Mouse (Mus musculus): ENCODE results near the gene Tsnaxip1. TPM values are rescaled to one million over a fixed set of nuclear protein-coding genes. Genes with fewer than 3 reads are reported as not detected.
A peak's percentile ranks its signal among the peaks of the same experiment; 100 is the strongest.

Tsnaxip1 gene
- polyA plus RNA-seq, 1 experiment from 2014 or later: not detected

DNA sequence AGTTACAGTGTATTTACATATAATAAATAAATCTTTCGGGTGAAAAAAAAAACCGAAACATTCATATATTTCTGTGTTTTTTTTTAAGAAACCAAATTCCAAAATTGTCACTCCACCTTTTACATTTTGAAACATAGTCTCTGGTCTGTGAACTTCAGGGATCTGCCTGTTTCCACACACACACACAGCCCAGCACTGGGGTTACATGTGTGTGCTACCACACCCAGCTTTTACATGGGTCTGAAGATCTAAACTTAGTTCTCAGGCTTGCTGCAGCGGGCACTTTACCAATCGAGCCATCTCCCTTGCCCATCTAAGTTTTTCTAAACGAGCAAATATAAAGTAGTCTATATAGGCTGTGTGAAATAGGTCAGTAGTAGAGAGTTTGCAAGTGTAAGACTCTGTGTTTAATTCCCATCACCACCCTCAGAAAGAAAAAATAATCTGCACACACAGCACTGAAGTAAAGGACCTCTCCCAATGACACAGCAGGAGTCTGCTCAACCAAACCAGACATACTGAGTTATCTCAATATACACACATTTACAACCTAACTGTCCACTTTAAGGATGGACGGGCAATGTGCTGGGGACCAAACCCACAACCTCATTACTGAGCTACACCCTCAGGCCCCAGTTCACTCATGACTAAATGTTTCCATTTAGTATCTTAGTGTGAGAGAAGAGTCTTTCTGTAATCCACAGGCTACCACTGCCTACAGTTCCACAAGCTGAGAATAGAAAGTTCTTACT lies 26.2 kb upstream of the Tsnaxip1 start:
- ATAC-seq (ENCODE audit: insufficient read depth, low FRiP score, low read depth): peak; percentile 91
- Histone ChIP-seq H3K36me3 (no peaks in the 10 kb centered on the region), H3K27me3 (replicated peaks) (no peaks in the 10 kb centered on the region), H3K4me2 (no peak overlapping the region), H3K27ac (no peak overlapping the region), H3K4me3 (replicated peaks) (no peak overlapping the region), H3K9me3 (no peaks in the 10 kb centered on the region), H3K4me1 (peaks cover 12% of the 10 kb centered on the region; the same call in 1 of the 2 replicates), H3K9ac (no peak overlapping the region)
- 85% methylated on average over 6 of the region's 6 CpGs for WGBS

DNA sequence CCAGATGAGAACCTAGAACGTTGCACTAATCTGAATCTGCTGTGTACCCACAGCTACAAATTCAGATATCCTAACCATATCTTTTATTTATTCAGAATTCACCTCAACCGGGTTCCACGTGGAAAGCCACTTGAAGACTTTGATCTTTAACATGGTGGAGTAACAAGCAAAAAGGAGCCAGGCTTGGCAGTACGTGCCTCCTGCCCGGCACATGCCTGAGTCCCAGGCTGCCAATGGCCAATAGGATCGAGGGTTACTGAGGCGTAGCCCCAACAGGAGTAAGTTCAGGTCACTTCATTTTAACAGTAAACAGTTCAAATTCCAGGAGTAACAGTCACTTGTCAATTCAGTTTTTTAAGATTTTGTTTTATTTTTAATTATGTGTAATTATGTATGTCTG lies 22.7 kb upstream of the Tsnaxip1 start:
- H3K9ac ChIP-seq: no peak overlapping the region
- no peaks in the 10 kb centered on the region for H3K27me3 ChIP-seq (replicated peaks)
- H3K36me3 ChIP-seq: 0 out of 2 replicates have a peak, but pooled peaks cover 3% of the 10 kb centered on the region
- no peaks in the 10 kb centered on the region for H3K9me3 ChIP-seq
- WGBS: 85% methylated on average over 7 of the region's 7 CpGs
- H3K4me3 ChIP-seq (replicated peaks): no peak overlapping the region
- H3K27ac ChIP-seq: peak overlapping the region; percentile 65; the same call in 1 of the 2 replicates
- ATAC-seq (ENCODE audit: insufficient read depth, low FRiP score, low read depth): no peak
- no peak overlapping the region for H3K4me2 ChIP-seq
- no peaks in the 10 kb centered on the region for H3K4me1 ChIP-seq

DNA sequence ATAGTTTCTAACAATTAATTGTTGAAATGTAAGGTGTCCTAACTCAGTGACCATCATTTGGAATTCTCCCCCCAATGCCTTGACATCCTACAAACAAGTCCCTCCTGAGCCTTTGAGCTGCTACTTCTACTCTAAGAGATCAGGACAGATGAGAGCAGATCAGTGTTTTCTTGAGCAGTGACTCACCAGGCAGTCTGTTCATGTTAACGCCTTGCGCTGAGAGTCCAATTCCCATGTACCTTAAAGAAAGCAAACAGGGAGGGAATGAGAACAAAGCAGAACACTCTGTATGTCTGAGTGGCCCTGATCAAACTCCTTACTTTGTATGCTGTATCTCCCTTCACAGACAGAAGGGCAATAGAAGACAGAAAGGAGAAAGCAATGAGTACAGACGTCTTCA lies 22.2 kb upstream of the Tsnaxip1 start:
- no peak overlapping the region for H3K4me3 ChIP-seq (replicated peaks)
- H3K4me2 ChIP-seq: no peak overlapping the region
- no peak overlapping the region for H3K9ac ChIP-seq
- H3K27me3 ChIP-seq (replicated peaks): no peaks in the 10 kb centered on the region
- H3K9me3 ChIP-seq: no peaks in the 10 kb centered on the region
- H3K4me1 ChIP-seq: no peaks in the 10 kb centered on the region
- H3K27ac ChIP-seq: peak overlapping the region; percentile 65
- WGBS: 72% methylated on average over 3 of the region's 3 CpGs
- no peak for ATAC-seq (ENCODE audit: insufficient read depth, low FRiP score, low read depth)
- 0 out of 2 replicates have a peak, but pooled peaks cover 3% of the 10 kb centered on the region for H3K36me3 ChIP-seq

- no peaks in the 10 kb centered on the region for H3K9me3 ChIP-seq
- no peak for ATAC-seq (ENCODE audit: insufficient read depth, low FRiP score, low read depth)
Observed at GRCm38 (mm10) chr8:105805964-105806363, 21.6 kb upstream of the Tsnaxip1 start.

GRCm38 (mm10) chr8:105807766-105808165 lies 19.8 kb upstream of the Tsnaxip1 start:
- no peak overlapping the region for H3K27ac ChIP-seq
- H3K27me3 ChIP-seq (replicated peaks): no peaks in the 10 kb centered on the region
- H3K9me3 ChIP-seq: no peaks in the 10 kb centered on the region
- 0 out of 2 replicates have a peak, but pooled peaks cover 3% of the 10 kb centered on the region for H3K36me3 ChIP-seq
- 77% methylated on average over 5 of the region's 5 CpGs for WGBS
- H3K4me1 ChIP-seq: 0 out of 2 replicates have a peak, but pooled peaks cover 2% of the 10 kb centered on the region
- H3K4me2 ChIP-seq: no peak overlapping the region
- ATAC-seq (ENCODE audit: insufficient read depth, low FRiP score, low read depth): no peak
- H3K9ac ChIP-seq: no peak overlapping the region
- no peak overlapping the region for H3K4me3 ChIP-seq (replicated peaks)

More at GRCm38 (mm10) chr8:105805964-105806363, 21.6 kb upstream of the Tsnaxip1 start:
- Histone ChIP-seq H3K9ac (no peak overlapping the region), H3K27ac (peak overlapping the region; percentile 65; the same call in 1 of the 2 replicates), H3K4me3 (replicated peaks) (no peak overlapping the region), H3K4me2 (no peak overlapping the region), H3K27me3 (replicated peaks) (no peaks in the 10 kb centered on the region), H3K36me3 (0 out of 2 replicates have a peak, but pooled peaks cover 3% of the 10 kb centered on the region), H3K4me1 (0 out of 2 replicates have a peak, but pooled peaks cover 2% of the 10 kb centered on the region)
- WGBS: 71% methylated on average over 1 of the region's 1 CpGs

- 84% methylated on average over 2 of the region's 2 CpGs for WGBS
- no peak for ATAC-seq (ENCODE audit: insufficient read depth, low FRiP score, low read depth)
- no peak overlapping the region for H3K4me2 ChIP-seq
Observed at GRCm38 (mm10) chr8:105808480-105808879, 19.1 kb upstream of the Tsnaxip1 start.

DNA sequence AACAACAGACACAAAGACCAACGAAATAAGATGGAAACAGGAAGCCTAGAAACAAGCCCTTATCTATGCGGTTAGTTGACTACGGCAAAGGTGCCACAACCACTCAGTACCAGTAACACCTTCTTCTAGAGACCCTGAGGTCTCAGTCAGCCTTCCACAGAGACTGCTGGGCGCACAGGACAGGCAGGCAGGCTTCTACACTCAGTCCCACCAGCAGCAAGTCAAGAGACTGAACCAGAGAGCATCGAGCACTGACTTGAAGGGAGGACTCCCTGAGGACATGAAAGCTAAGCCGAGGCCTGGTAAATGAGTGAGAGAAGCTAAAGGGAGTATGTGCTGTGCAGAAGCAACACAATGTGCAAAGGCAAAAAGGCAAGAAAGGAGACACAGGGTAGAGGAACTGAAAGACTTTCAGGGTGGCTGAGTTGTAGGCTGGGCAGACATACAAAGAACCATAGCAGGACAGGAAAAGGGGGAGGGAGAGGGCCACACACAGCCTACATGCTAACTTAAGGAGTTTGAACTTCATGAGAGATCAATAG lies 17.2 kb upstream of the Tsnaxip1 start:
- Histone ChIP-seq H3K36me3 (0 out of 2 replicates have a peak, but pooled peaks cover 3% of the 10 kb centered on the region), H3K27me3 (replicated peaks) (no peaks in the 10 kb centered on the region), H3K4me1 (0 out of 2 replicates have a peak, but pooled peaks cover 2% of the 10 kb centered on the region), H3K27ac (no peak overlapping the region), H3K4me3 (replicated peaks) (no peak overlapping the region), H3K9me3 (no peaks in the 10 kb centered on the region), H3K9ac (no peak overlapping the region), H3K4me2 (no peak overlapping the region)
- 84% methylated on average over 6 of the region's 6 CpGs for WGBS
- ATAC-seq (ENCODE audit: insufficient read depth, low FRiP score, low read depth): no peak

More at GRCm38 (mm10) chr8:105808480-105808879, 19.1 kb upstream of the Tsnaxip1 start:
- no peaks in the 10 kb centered on the region for H3K27me3 ChIP-seq (replicated peaks)
- no peak overlapping the region for H3K27ac ChIP-seq
- H3K4me1 ChIP-seq: 0 out of 2 replicates have a peak, but pooled peaks cover 2% of the 10 kb centered on the region
- no peaks in the 10 kb centered on the region for H3K9me3 ChIP-seq
- H3K36me3 ChIP-seq: 0 out of 2 replicates have a peak, but pooled peaks cover 3% of the 10 kb centered on the region
- no peak overlapping the region for H3K9ac ChIP-seq
- no peak overlapping the region for H3K4me3 ChIP-seq (replicated peaks)

DNA sequence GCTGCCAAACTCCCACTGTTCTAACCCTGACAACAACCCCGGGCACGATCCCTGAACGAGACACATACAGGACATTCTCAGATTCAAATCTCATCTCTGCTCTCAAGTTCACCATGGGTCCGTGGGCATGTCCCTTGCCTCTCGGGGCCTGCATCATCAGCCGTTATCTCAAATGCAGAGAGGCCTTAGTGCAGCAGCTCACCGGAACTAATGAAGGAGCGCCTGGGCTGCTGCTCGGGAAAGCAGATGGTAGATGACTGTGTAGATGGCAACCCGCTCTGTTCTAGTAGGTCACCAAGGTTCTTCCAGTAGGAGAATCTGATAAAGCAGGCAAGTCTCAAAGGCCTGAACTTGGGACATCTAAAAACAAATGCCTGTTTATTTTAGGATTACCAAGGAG lies 16.5 kb upstream of the Tsnaxip1 start:
- H3K27me3 ChIP-seq (replicated peaks): no peaks in the 10 kb centered on the region
- 0 out of 2 replicates have a peak, but pooled peaks cover 2% of the 10 kb centered on the region for H3K4me1 ChIP-seq
- no peak overlapping the region for H3K9ac ChIP-seq
- no peaks in the 10 kb centered on the region for H3K9me3 ChIP-seq
- no peak overlapping the region for H3K27ac ChIP-seq
- 0 out of 2 replicates have a peak, but pooled peaks cover 3% of the 10 kb centered on the region for H3K36me3 ChIP-seq
- WGBS: 84% methylated on average over 10 of the region's 10 CpGs
- H3K4me2 ChIP-seq: no peak overlapping the region
- ATAC-seq (ENCODE audit: insufficient read depth, low FRiP score, low read depth): no peak
- H3K4me3 ChIP-seq (replicated peaks): no peak overlapping the region

GRCm38 (mm10) chr8:105811543-105811942 lies 16.0 kb upstream of the Tsnaxip1 start:
- Histone ChIP-seq H3K4me3 (replicated peaks) (no peak overlapping the region), H3K9me3 (no peaks in the 10 kb centered on the region), H3K27ac (peak overlapping the region; percentile 13; the same call in 1 of the 2 replicates), H3K9ac (no peak overlapping the region), H3K36me3 (0 out of 2 replicates have a peak, but pooled peaks cover 3% of the 10 kb centered on the region), H3K4me1 (0 out of 2 replicates have a peak, but pooled peaks cover 2% of the 10 kb centered on the region), H3K4me2 (no peak overlapping the region), H3K27me3 (replicated peaks) (no peaks in the 10 kb centered on the region)
- WGBS: 60% methylated on average over 3 of the region's 3 CpGs
- no peak for ATAC-seq (ENCODE audit: insufficient read depth, low FRiP score, low read depth)

DNA sequence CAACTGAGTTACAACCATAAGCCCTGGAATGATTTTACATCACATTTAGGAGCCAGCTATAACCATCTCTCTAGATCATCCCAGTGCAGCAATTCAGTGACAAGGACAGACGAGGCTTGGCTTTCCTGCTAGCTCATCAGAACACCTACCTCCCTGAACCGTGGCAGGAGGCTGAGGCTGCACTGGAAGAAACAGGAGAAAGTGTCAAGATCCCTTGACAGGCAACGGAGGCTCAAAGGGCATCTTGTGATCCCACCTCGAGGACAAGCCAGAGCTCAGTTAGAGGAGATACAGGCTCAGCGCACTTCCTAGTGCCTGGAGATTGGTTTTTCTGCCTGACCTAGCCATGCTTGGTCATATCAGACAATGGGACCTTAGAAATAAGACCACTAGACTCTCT lies 15.0 kb upstream of the Tsnaxip1 start:
- H3K4me2 ChIP-seq: no peak overlapping the region
- ATAC-seq (ENCODE audit: insufficient read depth, low FRiP score, low read depth): no peak
- H3K4me1 ChIP-seq: 0 out of 2 replicates have a peak, but pooled peaks cover 2% of the 10 kb centered on the region
- 0 out of 2 replicates have a peak, but pooled peaks cover 3% of the 10 kb centered on the region for H3K36me3 ChIP-seq
- H3K9ac ChIP-seq: no peak overlapping the region
- H3K27me3 ChIP-seq (replicated peaks): no peaks in the 10 kb centered on the region
- 88% methylated on average over 5 of the region's 5 CpGs for WGBS
- no peak overlapping the region for H3K4me3 ChIP-seq (replicated peaks)
- H3K9me3 ChIP-seq: no peaks in the 10 kb centered on the region
- no peak overlapping the region for H3K27ac ChIP-seq

- Histone ChIP-seq H3K9ac (no peak overlapping the region), H3K9me3 (no peaks in the 10 kb centered on the region), H3K4me2 (no peak overlapping the region), H3K4me1 (0 out of 2 replicates have a peak, but pooled peaks cover 2% of the 10 kb centered on the region), H3K4me3 (replicated peaks) (no peak overlapping the region), H3K27ac (no peak overlapping the region), H3K27me3 (replicated peaks) (no peaks in the 10 kb centered on the region), H3K36me3 (0 out of 2 replicates have a peak, but pooled peaks cover 3% of the 10 kb centered on the region)
- WGBS: 95% methylated on average over 6 of the region's 6 CpGs
- ATAC-seq (ENCODE audit: insufficient read depth, low FRiP score, low read depth): no peak
Observed at GRCm38 (mm10) chr8:105813241-105813640, 14.3 kb upstream of the Tsnaxip1 start.

- Histone ChIP-seq H3K36me3 (peaks cover 31% of the 10 kb centered on the region), H3K27ac (no peak overlapping the region), H3K4me2 (no peak overlapping the region), H3K9me3 (no peaks in the 10 kb centered on the region), H3K4me3 (replicated peaks) (no peak overlapping the region), H3K9ac (no peak overlapping the region), H3K27me3 (replicated peaks) (no peaks in the 10 kb centered on the region), H3K4me1 (no peaks in the 10 kb centered on the region)
- no peak for ATAC-seq (ENCODE audit: insufficient read depth, low FRiP score, low read depth)
- 87% methylated on average over 3 of the region's 3 CpGs for WGBS
Observed at GRCm38 (mm10) chr8:105819659-105820058, 7.9 kb upstream of the Tsnaxip1 start.
